Mouse (Mus musculus): ENCODE data around the gene Olfr825.
"Not testable (repeated sequence)": the region's sequence is repeated elsewhere in the genome, so short reads cannot be mapped to it uniquely, and the experiment has no call there.

Gene Olfr825

GRCm38 (mm10) chr10:130166666-130167065, at the start of gene Olfr825:
Gene Olfr825, minus strand, starts transcription at chr10:130166766.
- no peak for DNase-seq

GRCm38 (mm10) chr10:130214303-130214702, 47.7 kb upstream of the Olfr825 start, which contains the start of gene Olfr827:
Gene Olfr827, minus strand, starts transcription at chr10:130214403.
- DNase-seq, result no peak

GRCm38 (mm10) chr10:130184086-130184485, 17.5 kb upstream of the Olfr825 start, which contains the start of gene Olfr826:
Gene Olfr826, minus strand, starts transcription at chr10:130184186.
- no peak for DNase-seq

GRCm38 (mm10) chr10:130165196-130165595, 1.4 kb downstream of the Olfr825 start:
- DNase-seq, result no peak

DNA sequence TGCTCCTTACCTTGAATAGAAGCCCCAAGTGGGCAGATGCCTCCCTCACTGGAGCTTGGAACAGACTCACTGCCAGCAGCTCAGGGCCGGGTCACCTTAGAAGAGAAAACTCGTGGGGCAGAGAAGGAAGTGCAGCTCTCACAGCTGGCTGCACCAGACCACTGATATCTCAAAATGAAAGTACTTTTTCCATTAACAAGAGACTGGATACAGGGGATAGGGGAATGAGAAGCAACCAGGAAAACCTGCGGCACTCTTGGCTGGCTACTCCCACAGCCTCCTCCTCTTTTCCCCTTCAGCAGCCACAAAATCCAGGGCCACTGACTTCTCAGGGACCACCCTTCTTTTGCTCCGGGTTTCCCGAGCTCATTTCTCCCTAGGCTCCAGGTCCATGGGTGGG, 22.4 kb downstream of the Olfr825 start:
- no peak for DNase-seq

DNA sequence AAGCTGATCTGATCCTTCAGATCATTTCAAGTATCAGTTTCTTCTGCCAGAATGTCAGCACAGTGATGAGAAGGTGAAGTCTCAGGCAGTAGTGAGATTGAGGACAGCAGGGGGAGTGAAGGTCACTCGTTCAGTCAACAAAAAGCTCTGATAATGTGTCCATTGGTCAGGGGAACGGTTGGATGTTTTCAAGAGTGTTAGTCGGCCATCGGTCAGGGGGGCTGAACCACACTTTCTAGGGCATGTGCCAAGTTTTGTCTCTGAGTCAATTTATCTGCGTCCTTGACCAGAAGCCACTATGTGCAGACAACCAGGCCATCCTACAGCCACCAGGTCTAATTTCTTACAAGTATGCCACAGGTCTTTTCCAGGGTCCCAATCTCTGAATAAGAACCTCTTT, 24.1 kb downstream of the Olfr825 start:
- not testable (repeated sequence) for DNase-seq

- DNase-seq, result no peak
These were observed 31.8 kb downstream of the Olfr825 start for GRCm38 (mm10) chr10:130134811-130135210.

- not testable (repeated sequence) for DNase-seq
These were observed 36.7 kb downstream of the Olfr825 start, which contains the start of gene Olfr824 for GRCm38 (mm10) chr10:130129900-130130299. Gene Olfr824, minus strand, starts transcription at chr10:130130000.

DNA sequence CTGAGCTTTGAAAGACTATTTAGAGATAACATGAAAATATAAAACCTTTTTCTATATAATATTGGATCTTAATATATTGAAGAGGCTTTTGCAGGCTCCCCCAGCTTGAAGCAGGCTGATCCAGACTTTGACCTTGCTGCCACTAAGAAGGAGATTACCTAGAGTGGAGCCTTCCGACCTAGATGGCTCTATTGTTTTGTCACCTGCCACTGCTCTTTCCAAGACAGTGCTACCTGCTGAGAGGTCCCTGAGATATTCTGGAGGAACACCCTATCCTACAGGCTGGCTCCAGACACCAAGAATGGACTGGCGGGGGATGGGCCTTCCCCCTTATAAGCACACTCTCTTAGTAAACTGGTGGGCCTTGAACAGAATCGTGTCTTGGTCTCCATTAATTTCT, 50.5 kb downstream of the Olfr825 start:
- DNase-seq, result not testable (repeated sequence)

- not testable (repeated sequence) for DNase-seq
These were observed 51.3 kb downstream of the Olfr825 start, which contains the start of gene Olfr823 for GRCm38 (mm10) chr10:130115283-130115682. Gene Olfr823, minus strand, starts transcription at chr10:130115383.

All from cerebellum, postnatal 10 days (tissue).